Mouse (Mus musculus) CH12.LX (cell line): ENCODE data around the gene Cdc14a. TPM values are rescaled to one million over a fixed set of nuclear protein-coding genes. Genes with fewer than 3 reads are reported as not detected.

Experiments used
- DNase-seq: peaks from one replicate; pipeline ENCODE4 v3.0.0-alpha.2; 2013; ENCODE audit errors: extremely low read depth
- H3K27ac ChIP-seq: 2 replicates; pipeline ENCODE4 v1.5.1; 2012; ENCODE audit warnings: low read depth, mild to moderate bottlenecking, control low read depth, moderate library complexity; ENCODE audit not compliant: insufficient read depth
- H3K27me3 ChIP-seq: replicated peaks from 2 replicates; pipeline ENCODE3; 2012; ENCODE audit warnings: inconsistent platforms
- H3K36me3 ChIP-seq, 2 experiments: replicated peaks in 1 of 2; 2 replicates each; pipeline versions ENCODE3 to v1.6.1; 2012; ENCODE audit warnings: inconsistent platforms in 1 of 2, low read length in 1 of 2, mild to moderate bottlenecking in 1 of 2, mixed read lengths in 1 of 2, moderate library complexity in 1 of 2; ENCODE audit not compliant: control insufficient read depth in 1 of 2, insufficient read depth in 1 of 2
- H3K4me1 ChIP-seq, 2 experiments: 2 replicates each; pipeline ENCODE4 v1.6.1; 2012; ENCODE audit warnings: inconsistent platforms in 1 of 2, moderate library complexity in 1 of 2; ENCODE audit not compliant: insufficient read depth in 2 of 2, control insufficient read depth in 1 of 2
- H3K4me2 ChIP-seq: 2 replicates; pipeline ENCODE4 v1.6.1; 2012; ENCODE audit warnings: low read depth, mild to moderate bottlenecking, control low read depth; ENCODE audit not compliant: poor library complexity, insufficient read depth, severe bottlenecking
- H3K4me3 ChIP-seq, 3 experiments: fragments of 150-350 bp in 1 of 3; sonication (generic) in 1 of 3; replicated peaks in 1 of 3; 2 replicates each; pipeline versions ENCODE3 to v1.5.1; 2011 to 2012; ENCODE audit warnings: low read depth in 2 of 3, low read length in 2 of 3, mild to moderate bottlenecking in 2 of 3, moderate library complexity in 2 of 3, control low read depth in 1 of 3, improper control_type of control experiment in 1 of 3, inconsistent platforms in 1 of 3, mixed read lengths in 1 of 3; ENCODE audit not compliant: poor library complexity in 1 of 3
- H3K79me2 ChIP-seq: replicated peaks from 2 replicates; pipeline ENCODE4 v1.6.1; 2012; ENCODE audit warnings: mild to moderate bottlenecking, moderate library complexity; ENCODE audit not compliant: control insufficient read depth, poor library complexity, insufficient read depth, severe bottlenecking; ENCODE audit errors: extremely low read depth
- H3K9ac ChIP-seq: 2 replicates; pipeline ENCODE4 v1.6.1; 2012; ENCODE audit warnings: low read depth, mild to moderate bottlenecking, control low read depth, moderate library complexity; ENCODE audit not compliant: insufficient read depth
- H3K9me3 ChIP-seq: replicated peaks from 2 replicates; pipeline ENCODE3; 2012; ENCODE audit warnings: low read length, inconsistent platforms, mixed read lengths
- BHLHE40 ChIP-seq: IDR thresholded peaks from 2 replicates; pipeline ENCODE4 v1.6.1; 2011; ENCODE audit warnings: mild to moderate bottlenecking, low read depth, low read length, improper control_type of control experiment
- CHD1 ChIP-seq: IDR thresholded peaks from 2 replicates; pipeline ENCODE4 v1.6.1; 2012; ENCODE audit warnings: low read depth, low read length, improper control_type of control experiment, inconsistent platforms
- CHD2 ChIP-seq: IDR thresholded peaks from 2 replicates; pipeline ENCODE4 v1.6.1; 2011; ENCODE audit warnings: low read length, improper control_type of control experiment
- CTCF ChIP-seq, 2 experiments: IDR thresholded peaks in 1 of 2; conservative IDR thresholded peaks in 1 of 2; 2 replicates each; pipeline ENCODE4 v1.5.1; 2011 to 2012; ENCODE audit warnings: low read depth in 2 of 2, low read length in 2 of 2, improper control_type of control experiment in 1 of 2, inconsistent platforms in 1 of 2, mild to moderate bottlenecking in 1 of 2, moderate library complexity in 1 of 2
- E2F4 ChIP-seq: IDR thresholded peaks from 2 replicates; pipeline ENCODE4 v1.6.1; 2011; ENCODE audit warnings: low read depth, low read length, improper control_type of control experiment; ENCODE audit not compliant: insufficient replicate concordance
- EP300 ChIP-seq: IDR thresholded peaks from 2 replicates; pipeline ENCODE4 v1.6.1; 2011; ENCODE audit warnings: low read length, improper control_type of control experiment
- HCFC1 ChIP-seq: IDR thresholded peaks from 2 replicates; pipeline ENCODE4 v1.6.1; 2012; ENCODE audit warnings: low read depth, mild to moderate bottlenecking, inconsistent platforms, low read length, improper control_type of control experiment
- JUN ChIP-seq: IDR thresholded peaks from 2 replicates; pipeline ENCODE4 v1.6.1; 2011; ENCODE audit warnings: low read depth, mild to moderate bottlenecking, low read length, improper control_type of control experiment, moderate library complexity; ENCODE audit not compliant: insufficient read depth
- JUND ChIP-seq: conservative IDR thresholded peaks from 2 replicates; pipeline ENCODE4 v1.6.1; 2011; ENCODE audit warnings: low read depth, low read length, improper control_type of control experiment
- MAX ChIP-seq: IDR thresholded peaks from 2 replicates; pipeline ENCODE4 v1.6.1; 2011; ENCODE audit warnings: low read length, improper control_type of control experiment
- MAZ ChIP-seq: IDR thresholded peaks from 2 replicates; pipeline ENCODE4 v1.6.1; 2012; ENCODE audit warnings: low read depth, mild to moderate bottlenecking, inconsistent platforms, low read length, improper control_type of control experiment, moderate library complexity
- MEF2A ChIP-seq: IDR thresholded peaks from 2 replicates; pipeline ENCODE4 v1.6.1; 2014; ENCODE audit warnings: low read depth, mild to moderate bottlenecking, inconsistent platforms, low read length, improper control_type of control experiment, borderline replicate concordance
- MXI1 ChIP-seq: IDR thresholded peaks from 2 replicates; pipeline ENCODE4 v1.6.1; 2011; ENCODE audit warnings: mild to moderate bottlenecking, low read depth, low read length, improper control_type of control experiment
- MYC ChIP-seq: IDR thresholded peaks from 2 replicates; pipeline ENCODE4 v1.6.1; 2011; ENCODE audit warnings: low read depth, mild to moderate bottlenecking, improper control_type of control experiment, low read length
- NELFE ChIP-seq: IDR thresholded peaks from 2 replicates; pipeline ENCODE4 v1.6.1; 2011; ENCODE audit warnings: low read depth, low read length, improper control_type of control experiment
- NRF1 ChIP-seq: IDR thresholded peaks from 2 replicates; pipeline ENCODE4 v1.6.1; 2014; ENCODE audit warnings: low read depth, mild to moderate bottlenecking, inconsistent platforms, low read length, improper control_type of control experiment, moderate library complexity
- RAD21 ChIP-seq: IDR thresholded peaks from 2 replicates; pipeline ENCODE4 v1.6.1; 2011; ENCODE audit warnings: low read depth, mild to moderate bottlenecking, low read length, improper control_type of control experiment, moderate library complexity
- RCOR1 ChIP-seq: conservative IDR thresholded peaks from 2 replicates; pipeline ENCODE4 v1.6.1; 2012; ENCODE audit warnings: low read depth, mild to moderate bottlenecking, inconsistent platforms, low read length, improper control_type of control experiment
- SIN3A ChIP-seq: IDR thresholded peaks from 2 replicates; pipeline ENCODE4 v1.6.1; 2012; ENCODE audit warnings: low read length, improper control_type of control experiment, inconsistent platforms
- SMC3 ChIP-seq: IDR thresholded peaks from 2 replicates; pipeline ENCODE4 v1.6.1; 2011; ENCODE audit warnings: low read depth, low read length, improper control_type of control experiment
- TBP ChIP-seq: conservative IDR thresholded peaks from 2 replicates; pipeline ENCODE4 v1.6.1; 2011; ENCODE audit warnings: low read depth, low read length, improper control_type of control experiment
- USF2 ChIP-seq: conservative IDR thresholded peaks from 2 replicates; pipeline ENCODE4 v1.6.1; 2011; ENCODE audit warnings: low read depth, low read length, improper control_type of control experiment
- dilution Hi-C: fragments of 300-500 bp; cut with MboI; formaldehyde crosslinking; loops from 2 replicates; pipeline ENCODE4 v1.14.3; 2020; ENCODE audit warnings: low sequenced_read_pairs; ENCODE audit not compliant: extremely low pct_unique_long_range_greater_than_20kb, extremely low pct_ligation_motif_present
- in situ Hi-C: fragments of 300-500 bp; cut with MboI; formaldehyde crosslinking; loops from 3 replicates; pipeline ENCODE4 v1.14.3; 2019; ENCODE audit warnings: low sequenced_read_pairs, low pct_ligation_motif_present, low pct_unique_long_range_greater_than_20kb, mixed read lengths
- polyA plus RNA-seq: library from polyadenylated mRNA; unstranded; fragments of >175 nt; gene quantifications from 2 replicates; pipeline ENCODE4 v1.2.1, GENCODE M21; 2012; ENCODE audit warnings: low read depth; ENCODE audit not compliant: insufficient read length
- total RNA-seq, 2 experiments: library from RNA; depleted of rRNA; stranded (reverse); fragments of 300-350 nt in 1 of 2; fragments of >200 nt in 1 of 2; gene quantifications; 2 replicates each; pipeline ENCODE4 v1.2.3; 2012 to 2014

Cdc14a gene
- total and polyA plus RNA-seq, 3 experiments = 9.4 to 12.1 (median 9.8) TPM

DNA sequence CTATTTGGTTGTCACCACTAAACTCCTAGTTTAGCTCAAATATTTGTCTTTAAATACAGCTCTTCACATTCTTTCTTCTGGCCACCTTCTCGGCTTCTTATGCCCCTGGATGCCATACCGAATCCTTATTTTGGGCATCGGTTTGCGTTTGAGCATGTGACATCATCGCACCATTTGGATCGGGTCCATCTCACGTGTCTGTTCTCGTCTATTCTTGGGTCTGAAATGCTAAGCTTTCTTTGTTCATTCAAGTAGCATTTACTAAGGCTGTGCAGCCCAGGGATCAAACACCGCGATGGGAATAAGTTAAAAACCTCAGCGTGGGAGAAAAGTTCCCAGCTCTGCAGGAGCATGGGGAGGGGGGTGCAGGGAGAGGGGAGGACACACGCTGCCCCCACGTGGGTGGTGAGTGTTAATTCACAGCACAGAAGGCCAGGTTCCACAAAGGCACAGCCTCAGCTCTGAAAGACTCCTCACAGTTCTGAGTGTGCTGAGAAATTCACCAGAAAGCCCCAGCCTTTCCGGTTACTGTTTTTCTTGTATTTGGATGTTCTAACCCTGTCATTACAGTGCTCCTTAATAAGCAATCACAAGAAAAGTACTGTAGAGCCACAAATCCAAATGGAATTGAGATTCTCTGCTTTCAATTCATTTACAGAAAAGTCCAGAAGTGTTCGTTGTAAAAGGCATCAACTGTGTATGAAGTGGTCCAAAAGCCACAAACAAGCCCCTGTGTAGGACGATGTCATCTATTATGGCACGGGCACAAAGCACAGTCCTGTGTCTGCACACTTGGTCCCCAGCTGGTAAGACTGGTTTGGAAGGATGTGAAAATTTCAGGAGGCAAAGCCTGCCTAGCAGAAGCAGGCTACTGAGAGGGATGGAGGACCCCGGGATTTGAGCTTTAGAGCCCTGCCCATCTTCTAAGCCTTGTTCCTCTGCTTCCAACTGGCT is 118.8 kb downstream of the Cdc14a start:
- no peak overlapping the region for H3K27ac ChIP-seq

DNA sequence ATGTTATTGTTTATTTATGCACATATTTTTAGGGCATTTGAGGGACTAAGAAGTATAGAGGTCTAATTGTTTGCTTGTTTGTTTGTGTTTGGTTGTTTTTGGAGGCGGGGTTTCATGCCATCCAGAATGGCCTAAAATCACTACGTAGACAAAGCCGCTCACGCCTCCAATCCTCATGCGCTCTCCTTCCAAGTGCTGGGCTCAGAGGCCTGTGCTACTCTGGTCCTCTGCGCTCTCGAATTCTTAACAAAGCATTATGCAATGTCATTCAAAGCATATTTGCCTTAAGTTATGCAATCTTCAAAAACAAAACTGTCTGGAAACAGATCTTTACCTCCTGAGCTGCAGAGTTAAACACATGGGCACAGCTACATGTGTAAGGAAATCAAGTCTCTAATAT is 121.3 kb downstream of the Cdc14a start:
- no peak overlapping the region for H3K27ac ChIP-seq
- no peak overlapping the region for H3K4me3 ChIP-seq
- no peaks in the 10 kb centered on the region for H3K79me2 ChIP-seq
- dilution Hi-C loops = no loop called here
- DNase-seq = no peak
- no peak overlapping the region for H3K9ac ChIP-seq
- in situ Hi-C loops = loop anchor here (25.0 kb wide), 1 partner anchor 265 kb away; no protein-coding TSS in a partner anchor
- H3K4me1 ChIP-seq = peaks cover 0 to 12% of the 10 kb centered on the region in 2 experiments; a peak in 2 of 4 replicates
- TF ChIP-seq NRF1 = no peak
- TF ChIP-seq CHD2 = no peak
- TF ChIP-seq USF2 = no peak
- no peak for TF ChIP-seq JUND
- no peak for TF ChIP-seq E2F4
- no peak for TF ChIP-seq MYC
- no peak for TF ChIP-seq HCFC1
- TF ChIP-seq TBP = no peak
- TF ChIP-seq NELFE = no peak
- no peak for TF ChIP-seq RCOR1
- no peak for TF ChIP-seq CHD1
- TF ChIP-seq MAX = no peak
- TF ChIP-seq EP300 = no peak
- no peak for TF ChIP-seq MAZ
- no peak for TF ChIP-seq SIN3A
- TF ChIP-seq BHLHE40 = no peak
- no peak for TF ChIP-seq MEF2A
- no peak for TF ChIP-seq MXI1
- H3K27me3 ChIP-seq = no peaks in the 10 kb centered on the region
- no peak overlapping the region for H3K4me2 ChIP-seq
- peaks cover 11 to 67% of the 10 kb centered on the region in 2 experiments for H3K36me3 ChIP-seq
- H3K9me3 ChIP-seq = no peaks in the 10 kb centered on the region

More for the DNA sequence above, 118.8 kb downstream of the Cdc14a start:
- Histone ChIP-seq H3K4me1 (peaks cover 0 to 11% of the 10 kb centered on the region in 2 experiments; a peak in 2 of 4 replicates), H3K27me3 (no peaks in the 10 kb centered on the region), H3K4me2 (no peak overlapping the region)
- no peak for TF ChIP-seq JUN
- TF ChIP-seq NELFE = no peak
- peak; percentile 10; the same call in 1 of the 2 replicates for TF ChIP-seq RAD21
- peak; percentile 26; the same call in 1 of the 2 replicates for TF ChIP-seq SMC3
- TF ChIP-seq CHD2 = no peak
- peak in 1 of 2 experiments; percentile 38; a peak in 1 of 4 replicates for TF ChIP-seq CTCF (conservative IDR thresholded peaks at IDR 0.05 in 1 of 2, IDR thresholded peaks at IDR 0.05 in 1 of 2; ENCODE audit: low read depth in 2 of 2, low read length in 2 of 2)
- TF ChIP-seq, all 38 proteins: peak for 3
- Histone ChIP-seq H3K79me2 (no peaks in the 10 kb centered on the region), H3K36me3 (peaks cover 8 to 70% of the 10 kb centered on the region in 2 experiments), H3K9ac (no peak overlapping the region), H3K4me3 (no peak overlapping the region), H3K9me3 (no peaks in the 10 kb centered on the region)
- in situ Hi-C loops = loop anchor here (25.0 kb wide), 1 partner anchor 268 kb away; no protein-coding TSS in a partner anchor
- no peak for DNase-seq
- dilution Hi-C loops = no loop called here
